Mouse (Mus musculus) forebrain, postnatal 0 days (tissue): Measurements from ENCODE around the gene Mib2. TPM values are rescaled to one million over a fixed set of nuclear protein-coding genes. Genes with fewer than 3 reads are reported as not detected.

Source experiments
- ATAC-seq: fragments of 200-750 bp; cut with Nextera tagmentation; 2 replicates; pipeline ENCODE4 v1.8.0; 2017; ENCODE audit warnings: mild to moderate bottlenecking, moderate library complexity
- DNase-seq: peaks from one replicate; pipeline ENCODE4 v3.0.0-alpha.2; 2015
- H3K27ac ChIP-seq: fragments of 300-500 bp; sonication (generic); 2 replicates; pipeline ENCODE4 v1.5.1; 2014; ENCODE audit warnings: low read depth, mild to moderate bottlenecking, antibody characterized with exemption, low read length, moderate library complexity, mixed read lengths
- H3K27me3 ChIP-seq: fragments of 300-500 bp; sonication (generic); 2 replicates; pipeline ENCODE4 v1.6.1; 2014; ENCODE audit warnings: mild to moderate bottlenecking, low read length, mixed read lengths; ENCODE audit not compliant: insufficient read depth
- H3K36me3 ChIP-seq: fragments of 300-500 bp; sonication (generic); 2 replicates; pipeline ENCODE4 v1.6.1; 2014; ENCODE audit warnings: mild to moderate bottlenecking, moderate library complexity; ENCODE audit not compliant: insufficient read depth
- H3K4me1 ChIP-seq: fragments of 300-500 bp; sonication (generic); 2 replicates; pipeline ENCODE4 v1.6.1; 2014; ENCODE audit warnings: antibody characterized with exemption; ENCODE audit not compliant: insufficient read depth
- H3K4me2 ChIP-seq: fragments of 300-500 bp; sonication (generic); 2 replicates; pipeline ENCODE4 v1.6.1; 2014; ENCODE audit warnings: low read depth, mild to moderate bottlenecking, moderate library complexity
- H3K4me3 ChIP-seq: fragments of 300-500 bp; sonication (generic); 2 replicates; pipeline ENCODE4 v1.5.1; 2014; ENCODE audit warnings: low read depth, low read length, mixed read lengths
- H3K9ac ChIP-seq: fragments of 300-500 bp; sonication (generic); 2 replicates; pipeline ENCODE4 v1.6.1; 2014; ENCODE audit warnings: mild to moderate bottlenecking
- H3K9me3 ChIP-seq: fragments of 300-500 bp; sonication (generic); 2 replicates; pipeline ENCODE4 v1.6.1; 2016; ENCODE audit warnings: low read length
- CTCF ChIP-seq: sonication (generic); IDR thresholded peaks from 2 replicates; pipeline ENCODE4 v1.5.1; 2016; ENCODE audit warnings: antibody characterized with exemption, control low read depth, low read depth
- WGBS: fragments of 180-500 bp; shearing (Covaris S2); extraction: QIAGEN DNeasy Blood & Tissue Kit; methylation state at CpG from one replicate; pipeline ENCODE4 v1.1.7; 2014; 5-methylcytosine and 5-hydroxymethylcytosine counted together
- polyA plus RNA-seq: library from polyadenylated mRNA; unstranded; fragments of >200 nt; fragmentation: Nextera tagmentation; extraction: Ambion mirVana; gene quantifications from 2 replicates; pipeline ENCODE4 v1.2.1, GENCODE M21; 2015
- total RNA-seq: library from RNA; depleted of rRNA; stranded (reverse); fragments of >200 nt; gene quantifications from 2 replicates; pipeline ENCODE4 v1.2.3, GENCODE M21; 2014; rRNA removed

Mib2 gene
- total and polyA plus RNA-seq, 2 experiments from 2014 or later: 46.5 to 116 TPM

DNA sequence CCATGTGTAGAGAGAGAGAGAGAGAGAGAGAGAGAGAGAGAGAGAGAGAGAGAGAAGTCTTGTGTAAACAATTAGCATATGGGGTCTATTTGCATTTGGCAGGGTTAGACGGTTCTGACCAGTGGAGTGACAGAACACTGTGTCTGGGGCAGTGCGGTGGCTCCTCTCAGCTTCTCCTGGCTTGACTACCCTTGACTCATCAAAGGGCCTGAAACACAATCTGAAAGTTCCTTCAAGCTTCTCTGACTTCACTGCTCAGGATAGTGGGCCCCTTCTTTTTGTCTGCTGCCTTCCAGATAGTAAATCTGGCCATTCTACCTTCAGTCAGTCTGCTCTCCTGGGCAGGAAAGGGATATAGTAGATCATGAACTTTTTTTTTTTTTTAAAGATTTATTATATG lies 62.2 kb downstream of the Mib2 start:
- ATAC-seq: no peak

DNA sequence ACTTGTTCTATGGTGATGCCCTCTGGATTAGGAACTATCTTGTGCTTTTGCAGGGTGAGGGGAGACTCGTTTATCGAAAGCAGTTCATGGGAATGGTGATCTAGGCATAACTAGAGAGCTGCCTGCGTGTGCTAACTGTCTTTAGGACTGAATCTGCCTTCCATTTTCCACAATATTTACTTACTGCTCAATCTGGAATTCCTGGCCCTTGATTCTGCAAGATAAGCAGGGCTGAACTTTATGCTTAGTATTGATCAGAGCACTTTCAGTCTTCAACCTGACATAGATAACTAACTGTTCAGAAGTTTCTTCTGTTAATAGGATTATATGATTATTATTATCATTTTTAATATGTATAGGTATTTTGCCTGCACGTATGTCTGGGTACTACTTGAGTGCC lies 63.9 kb downstream of the Mib2 start:
- Histone ChIP-seq H3K9me3 (no peaks in the 10 kb centered on the region), H3K9ac (no peak overlapping the region), H3K27me3 (no peaks in the 10 kb centered on the region), H3K4me1 (peaks cover 13% of the 10 kb centered on the region; the same call in 1 of the 2 replicates), H3K27ac (no peak overlapping the region), H3K4me3 (no peak overlapping the region), H3K36me3 (peaks cover 7% of the 10 kb centered on the region; the same call in 1 of the 2 replicates), H3K4me2 (no peak overlapping the region)
- ATAC-seq: no peak
- 91% methylated on average over 4 of the region's 4 CpGs for WGBS
- no peak for DNase-seq
- no peak for TF ChIP-seq CTCF

More for the DNA sequence above, 62.2 kb downstream of the Mib2 start:
- Histone ChIP-seq H3K27me3 (no peaks in the 10 kb centered on the region), H3K4me3 (no peak overlapping the region), H3K4me2 (no peak overlapping the region), H3K9ac (no peak overlapping the region), H3K27ac (no peak overlapping the region), H3K36me3 (peaks cover 17% of the 10 kb centered on the region), H3K4me1 (peaks cover 7% of the 10 kb centered on the region; the same call in 1 of the 2 replicates), H3K9me3 (no peaks in the 10 kb centered on the region)
- DNase-seq: no peak
- WGBS: 63% methylated on average over 2 of the region's 2 CpGs
- no peak for TF ChIP-seq CTCF

Other genes starting within 250 kb of the Mib2 start
- gene Tmem52, start 200.1 kb downstream of the Mib2 start, total RNA-seq: 0.52 TPM in 1 of 2 replicates, not detected in the other
- 0.23 and 0.29 TPM in 2 replicates for gene Tmem52, start 200.1 kb downstream of the Mib2 start, polyA plus RNA-seq
- 252 and 268 TPM in 2 replicates for gene Gnb1, start 177.8 kb downstream of the Mib2 start, total RNA-seq
- gene Gnb1, start 177.8 kb downstream of the Mib2 start, polyA plus RNA-seq: 1,233 and 1,420 TPM in 2 replicates
- 86.0 and 89.7 TPM in 2 replicates for gene Nadk, start 106.8 kb downstream of the Mib2 start, total RNA-seq
- 66.4 and 66.7 TPM in 2 replicates for gene Nadk, start 106.8 kb downstream of the Mib2 start, polyA plus RNA-seq
- 39.9 and 49.2 TPM in 2 replicates for gene Slc35e2, start 67.8 kb downstream of the Mib2 start, total RNA-seq
- 8.6 and 10.5 TPM in 2 replicates for gene Slc35e2, start 67.8 kb downstream of the Mib2 start, polyA plus RNA-seq
- gene Cdk11b, start 44.3 kb downstream of the Mib2 start, total RNA-seq: 20.7 and 21.8 TPM in 2 replicates
- 48.7 and 64.7 TPM in 2 replicates for gene Cdk11b, start 44.3 kb downstream of the Mib2 start, polyA plus RNA-seq
- gene Gm10563, start 23.8 kb downstream of the Mib2 start, total RNA-seq: not detected in 2 replicates
- gene Gm10563, start 23.8 kb downstream of the Mib2 start, polyA plus RNA-seq: not detected in 2 replicates
- 6.0 TPM in 2 replicates for gene Mmp23, start 15.8 kb downstream of the Mib2 start, total RNA-seq
- gene Mmp23, start 15.8 kb downstream of the Mib2 start, polyA plus RNA-seq: 2.5 and 2.9 TPM in 2 replicates
- 31.9 and 33.5 TPM in 2 replicates for gene Fndc10, start 25.1 kb upstream of the Mib2 start, total RNA-seq
- 20.4 and 24.6 TPM in 2 replicates for gene Fndc10, start 25.1 kb upstream of the Mib2 start, polyA plus RNA-seq
- gene Ssu72, start 35.6 kb upstream of the Mib2 start, total RNA-seq: 103 and 121 TPM in 2 replicates
- 164 and 176 TPM in 2 replicates for gene Ssu72, start 35.6 kb upstream of the Mib2 start, polyA plus RNA-seq
- gene Tmem240, start 65.6 kb upstream of the Mib2 start, total RNA-seq: 43.4 and 55.2 TPM in 2 replicates
- gene Tmem240, start 65.6 kb upstream of the Mib2 start, polyA plus RNA-seq: 19.1 and 23.8 TPM in 2 replicates
- 72.3 and 79.2 TPM in 2 replicates for gene Atad3a, start 91.9 kb upstream of the Mib2 start, total RNA-seq
- 61.3 and 68.6 TPM in 2 replicates for gene Atad3a, start 91.9 kb upstream of the Mib2 start, polyA plus RNA-seq
- gene Vwa1, start 105.5 kb upstream of the Mib2 start, total RNA-seq: 27.9 and 29.6 TPM in 2 replicates
- 22.9 and 24.8 TPM in 2 replicates for gene Vwa1, start 105.5 kb upstream of the Mib2 start, polyA plus RNA-seq
- 0.14 and 0.38 TPM in 2 replicates for gene Tmem88b, start 116.7 kb upstream of the Mib2 start, total RNA-seq
- 0.24 and 0.38 TPM in 2 replicates for gene Tmem88b, start 116.7 kb upstream of the Mib2 start, polyA plus RNA-seq
- not detected in 2 replicates for gene Ankrd65, start 121.2 kb upstream of the Mib2 start, total RNA-seq
- not detected in 2 replicates for gene Ankrd65, start 121.2 kb upstream of the Mib2 start, polyA plus RNA-seq
- gene Mrpl20, start 133.7 kb upstream of the Mib2 start, total RNA-seq: 134 and 220 TPM in 2 replicates
- 304 and 396 TPM in 2 replicates for gene Mrpl20, start 133.7 kb upstream of the Mib2 start, polyA plus RNA-seq
- 112 and 113 TPM in 2 replicates for gene Ccnl2, start 143.3 kb upstream of the Mib2 start, total RNA-seq
- gene Ccnl2, start 143.3 kb upstream of the Mib2 start, polyA plus RNA-seq: 48.3 and 68.3 TPM in 2 replicates
- 90.9 and 93.0 TPM in 2 replicates for gene Aurkaip1, start 162.1 kb upstream of the Mib2 start, total RNA-seq
- gene Aurkaip1, start 162.1 kb upstream of the Mib2 start, polyA plus RNA-seq: 148 and 183 TPM in 2 replicates
- 19.5 and 35.9 TPM in 2 replicates for gene Mxra8, start 170.5 kb upstream of the Mib2 start, total RNA-seq
- 25.0 and 30.5 TPM in 2 replicates for gene Mxra8, start 170.5 kb upstream of the Mib2 start, polyA plus RNA-seq
- 118 and 120 TPM in 2 replicates for gene Dvl1, start 178.2 kb upstream of the Mib2 start, total RNA-seq
- 15.1 and 16.3 TPM in 2 replicates for gene Dvl1, start 178.2 kb upstream of the Mib2 start, polyA plus RNA-seq
- 0.54 and 0.67 TPM in 2 replicates for gene Tas1r3, start 194.2 kb upstream of the Mib2 start, total RNA-seq
- 0.14 and 0.22 TPM in 2 replicates for gene Tas1r3, start 194.2 kb upstream of the Mib2 start, polyA plus RNA-seq
- 12.7 and 19.8 TPM in 2 replicates for gene Cptp, start 200.2 kb upstream of the Mib2 start, total RNA-seq
- gene Cptp, start 200.2 kb upstream of the Mib2 start, polyA plus RNA-seq: 18.7 and 22.8 TPM in 2 replicates
- gene Ints11, start 200.3 kb upstream of the Mib2 start, total RNA-seq: 47.7 and 63.8 TPM in 2 replicates
- 58.8 and 59.8 TPM in 2 replicates for gene Ints11, start 200.3 kb upstream of the Mib2 start, polyA plus RNA-seq
- gene Pusl1, start 222.6 kb upstream of the Mib2 start, total RNA-seq: 65.4 and 69.5 TPM in 2 replicates
- gene Pusl1, start 222.6 kb upstream of the Mib2 start, polyA plus RNA-seq: 56.5 and 59.0 TPM in 2 replicates
- 116 and 147 TPM in 2 replicates for gene Acap3, start 222.6 kb upstream of the Mib2 start, total RNA-seq
- 84.2 and 95.3 TPM in 2 replicates for gene Acap3, start 222.6 kb upstream of the Mib2 start, polyA plus RNA-seq